Mouse (Mus musculus) ES-E14 (cell line): ENCODE data around the gene Kcnab1.

ENCODE experiments used
- CHD2 ChIP-seq: IDR thresholded peaks from 2 replicates; pipeline ENCODE4 v1.6.1; 2014; ENCODE audit warnings: mild to moderate bottlenecking, low read depth, low read length, inconsistent platforms
- HCFC1 ChIP-seq: IDR thresholded peaks from 2 replicates; pipeline ENCODE4 v1.6.1; 2012; ENCODE audit warnings: low read length, inconsistent platforms, borderline replicate concordance; ENCODE audit not compliant: insufficient read depth
- MAFK ChIP-seq: IDR thresholded peaks from 2 replicates; pipeline ENCODE4 v1.6.1; 2014; ENCODE audit warnings: mild to moderate bottlenecking, low read depth, low read length, inconsistent platforms; ENCODE audit not compliant: insufficient read depth
- ZNF384 ChIP-seq: IDR thresholded peaks from 2 replicates; pipeline ENCODE4 v1.6.1; 2012; ENCODE audit warnings: low read depth, low read length, inconsistent platforms

DNA sequence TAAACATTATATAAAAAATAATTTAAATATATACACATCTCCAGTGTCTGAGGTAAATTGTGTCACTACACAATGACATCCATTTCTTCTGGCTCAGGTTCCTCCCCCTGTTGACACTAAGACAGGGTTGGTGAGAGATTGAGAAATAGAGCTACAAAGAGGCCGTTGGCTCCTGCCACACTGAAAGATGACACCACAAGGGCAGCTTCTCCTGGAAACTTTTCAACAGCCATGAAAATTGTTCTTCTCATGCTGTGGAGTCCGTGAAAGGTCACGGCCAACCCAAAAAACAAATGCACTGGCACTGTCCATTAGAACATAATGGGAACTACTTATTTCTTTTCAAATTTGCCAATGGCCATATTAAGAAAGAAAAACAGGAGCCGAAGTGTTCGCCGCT lies 256.0 kb downstream of the Kcnab1 start:
- TF ChIP-seq CHD2 (no peak), MAFK (no peak), ZNF384 (no peak), HCFC1 (no peak)
